Mouse (Mus musculus) liver, adult 2 months (tissue): ENCODE measurements around the gene Lyl1.

ENCODE experiments used
- CTCF ChIP-seq: fragments of 200-500 bp; IDR thresholded peaks from 2 replicates; pipeline ENCODE4 v1.5.1; 2011; ENCODE audit warnings: low read depth, low read length, control low read depth
- POLR2A ChIP-seq: fragments of 200-500 bp; IDR thresholded peaks from 2 replicates; pipeline ENCODE4 v1.6.1; 2011; ENCODE audit warnings: low read length, control low read depth; ENCODE audit not compliant: insufficient read depth; ENCODE audit errors: extremely low read depth

DNA sequence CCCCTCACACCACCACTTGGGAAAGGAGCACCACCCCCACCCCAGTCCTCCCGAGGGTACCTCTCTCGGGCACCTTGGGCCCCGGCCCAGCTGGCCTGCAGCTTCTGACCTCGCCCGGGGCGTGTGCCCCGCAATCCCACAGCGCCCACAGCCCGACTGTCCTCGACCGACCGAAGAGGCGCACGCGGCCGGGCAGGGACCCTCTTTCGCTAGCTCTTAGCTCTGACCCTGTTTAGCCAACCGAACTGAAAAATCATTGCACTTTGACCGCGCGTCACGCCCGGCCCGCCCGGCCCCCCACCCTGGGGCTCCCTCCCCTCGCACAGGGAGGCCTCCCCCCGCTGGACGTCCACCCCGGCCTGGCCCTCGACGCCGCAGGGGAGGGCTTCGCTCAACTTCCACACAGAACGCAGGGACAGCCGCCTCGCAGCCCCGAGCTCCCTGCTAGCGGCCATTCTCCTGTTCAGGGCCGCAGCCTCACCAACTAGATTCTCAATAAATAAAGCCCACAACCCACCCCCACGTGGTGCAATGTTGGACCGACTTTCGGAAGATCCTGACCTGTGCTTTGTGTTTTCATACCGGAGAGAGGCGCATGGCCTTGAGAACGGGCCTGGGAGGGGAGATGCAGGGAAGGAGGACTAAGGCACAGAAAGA, 5.5 kb downstream of the Lyl1 start:
- TF ChIP-seq CTCF (no peak), POLR2A (peak; percentile 56; the same call in 1 of the 2 replicates)
